Mouse (Mus musculus): ENCODE data around the gene Sptssa. TPM values are rescaled to one million over a fixed set of nuclear protein-coding genes. Genes with fewer than 3 reads are reported as not detected.

Sptssa gene
- polyA plus RNA-seq (2012; rRNA removed): 93.7 and 143 TPM in 2 replicates

DNA sequence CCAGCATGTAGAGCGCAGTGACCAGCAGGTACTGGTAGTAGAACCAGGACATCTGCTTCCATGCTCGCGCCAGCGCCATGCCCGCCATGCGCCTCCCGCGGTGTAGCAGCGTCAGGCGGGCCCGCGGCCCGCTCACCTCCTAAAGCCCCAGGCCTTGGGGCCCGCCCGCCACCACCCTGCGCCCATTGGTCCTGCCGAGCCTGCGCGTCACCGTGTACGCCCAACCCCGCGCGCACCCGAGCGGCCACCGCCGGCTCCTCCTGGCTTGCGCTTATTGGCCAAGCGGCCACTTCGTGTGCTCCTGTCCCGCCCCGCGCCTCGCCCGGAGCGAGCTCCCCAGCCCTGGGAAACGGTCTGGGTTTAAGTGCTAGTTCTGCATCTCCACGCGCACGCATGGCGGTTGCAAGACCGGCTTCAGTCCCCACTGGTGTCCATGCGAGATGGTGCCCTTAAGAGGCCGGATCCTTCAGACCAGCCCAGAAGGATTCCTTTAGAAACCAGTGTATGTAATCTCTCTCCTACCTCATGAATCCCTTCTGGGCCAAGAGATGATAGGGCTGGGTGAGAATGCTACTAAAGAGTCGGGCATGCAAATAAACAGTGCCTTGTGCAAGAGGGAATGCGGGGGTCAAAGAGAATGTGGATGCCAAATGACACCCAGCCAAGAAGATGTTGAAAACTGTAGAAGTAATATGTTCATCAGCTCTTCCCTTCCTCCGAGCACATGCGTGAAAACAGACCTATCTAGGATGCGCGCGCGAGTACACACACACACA lies at the start of gene Sptssa:
Gene Sptssa (minus strand): TSS at position 178 of the 776 bp plus-strand sequence.

GRCm38 (mm10) chr12:54695511-54696241 lies 39.3 kb upstream of the Sptssa start, which contains the start of gene Eapp:
Eapp (minus strand) TSS chr12:54695897.

Other genes starting within 250 kb of the Sptssa start
- 6.3 and 10.5 TPM in 2 replicates for gene Eapp, start 39.3 kb upstream of the Sptssa start, polyA plus RNA-seq (2012; rRNA removed)
- gene Snx6, start 139.1 kb upstream of the Sptssa start, polyA plus RNA-seq (2012; rRNA removed): 16.0 and 17.6 TPM in 2 replicates
- 4.5 and 4.6 TPM in 2 replicates for gene Cfl2, start 206.3 kb upstream of the Sptssa start, polyA plus RNA-seq (2012; rRNA removed)